Comparison of ENCODE assay signal across 8 mouse cellular contexts in genomic region chr16:18211417-18212171, GRCm38 (mm10). TPM values are rescaled to one million over a fixed set of nuclear protein-coding genes. Genes with fewer than 3 reads are reported as not detected.
DNase-seq lines count a peak whose midpoint lies in the region; ATAC-seq lines count a peak whose summit lies in the region.

No protein-coding gene starts in this region.

- H3K27me3 ChIP-seq in kidney, embryonic 15.5 days: peaks cover 10% of the 10 kb centered on the region
- H3K27me3 ChIP-seq in splenic B cell, adult 2 months (ENCODE audit: control insufficient read depth, insufficient read depth, low read length, poor library complexity, severe bottlenecking): no peaks in the 10 kb centered on the region

- H3K9me3 ChIP-seq in kidney, embryonic 15.5 days (replicated peaks): no peaks in the 10 kb centered on the region

- no peaks in the 10 kb centered on the region for H3K36me3 ChIP-seq in kidney, embryonic 15.5 days
- no peaks in the 10 kb centered on the region for H3K36me3 ChIP-seq in splenic B cell, adult 2 months (ENCODE audit: control insufficient read depth, insufficient read depth, low read length, poor library complexity, severe bottlenecking)

- 0 out of 2 replicates have a peak, but pooled peaks cover 5% of the 10 kb centered on the region for H3K4me1 ChIP-seq in kidney, embryonic 15.5 days

- WGBS in kidney, embryonic 15.5 days: 48% methylated on average over 10 of the region's 10 CpGs

- no peak overlapping the region for H3K4me3 ChIP-seq in kidney, embryonic 15.5 days (replicated peaks)

- H3K4me2 ChIP-seq in kidney, embryonic 15.5 days: no peak overlapping the region

- H3K9ac ChIP-seq in kidney, embryonic 15.5 days: no peak overlapping the region

- intact Hi-C loops in gastrocnemius, postnatal 36 days (cut with DNase I): loop anchor here (1.0 to 5.0 kb wide), 3 partner anchors 35 to 159 kb away; partner anchors contain the start of gene Dgcr6

- no peak overlapping the region for H3K27ac ChIP-seq in kidney, embryonic 15.5 days

- DNase-seq in 3T3-L1 (ENCODE audit: low read depth, low spot score) (peak; percentile 91), liver (peak; percentile 78)
- peak; percentile 81 to 86 for DNase-seq in adrenal gland, adult 18-20 months (ENCODE audit: low spot score in 2 of 2)
- DNase-seq in embryo, embryonic 10 days (ENCODE audit: low spot score): peak; percentile 89
- peak; percentile 78 to 85 for DNase-seq in gastrocnemius, postnatal 36 days
- DNase-seq in natural killer cell, adult 2 months (ENCODE audit: low spot score in 2 of 2): peak; percentile 61 to 75
- DNase-seq in splenic B cell, adult 2 months (ENCODE audit: low read depth, low spot score): peak; percentile 82

- ATAC-seq in kidney, embryonic 15.5 days (replicated peaks; ENCODE audit: low FRiP score): 0 out of 2 replicates have a peak, but pooled peaks have one; percentile 40

RNA-seq across cellular contexts. Expression of gene Ccdc188, which starts 6.1 kb away (rescaled TPM):
- total RNA-seq in adrenal gland, adult 18-20 months (2021): not detected
- total RNA-seq in gastrocnemius, postnatal 36 days (2021): not detected
- polyA plus RNA-seq in kidney, embryonic 15.5 days (2015; fragmentation: Nextera tagmentation; extraction: Ambion mirVana): not detected in 2 replicates

RNA-seq across cellular contexts. Expression of gene Zdhhc8, which starts 23.3 kb away (rescaled TPM):
- 10 to 100 TPM; 20.6 to 21.2 TPM for total RNA-seq in adrenal gland, adult 18-20 months (2021)
- 10 to 100 TPM; 23.1 to 23.4 TPM for total RNA-seq in gastrocnemius, postnatal 36 days (2021)
- 15.6 and 17.5 TPM in 2 replicates for polyA plus RNA-seq in kidney, embryonic 15.5 days (2015; fragmentation: Nextera tagmentation; extraction: Ambion mirVana)

RNA-seq across cellular contexts. Expression of gene Trmt2a, which starts 36.9 kb away (rescaled TPM):
- 10 to 100 TPM; 41.8 to 44.1 TPM for total RNA-seq in adrenal gland, adult 18-20 months (2021)
- 10 to 100 TPM in 1 of 2 experiments, 1 to 10 TPM in 1; 8.8 to 10.4 TPM for total RNA-seq in gastrocnemius, postnatal 36 days (2021)
- 99.2 and 102 TPM in 2 replicates for polyA plus RNA-seq in kidney, embryonic 15.5 days (2015; fragmentation: Nextera tagmentation; extraction: Ambion mirVana)

RNA-seq across cellular contexts. Expression of gene Ranbp1, which starts 36.9 kb away (rescaled TPM):
- 100 to 1,000 TPM; 114 to 143 TPM for total RNA-seq in adrenal gland, adult 18-20 months (2021)
- 10 to 100 TPM; 18.3 to 20.6 TPM for total RNA-seq in gastrocnemius, postnatal 36 days (2021)
- polyA plus RNA-seq in kidney, embryonic 15.5 days (2015; fragmentation: Nextera tagmentation; extraction: Ambion mirVana): 662 and 691 TPM in 2 replicates

RNA-seq across cellular contexts. Expression of gene Gm49776, which starts 46.5 kb away (rescaled TPM):
- total RNA-seq in adrenal gland, adult 18-20 months (2021): not detected
- not detected for total RNA-seq in gastrocnemius, postnatal 36 days (2021)
- 4.3 TPM in 1 of 2 replicates, not detected in the other for polyA plus RNA-seq in kidney, embryonic 15.5 days (2015; fragmentation: Nextera tagmentation; extraction: Ambion mirVana)
